Mouse (Mus musculus): ENCODE measurements around the gene Cdr2. TPM values are rescaled to one million over a fixed set of nuclear protein-coding genes. Genes with fewer than 3 reads are reported as not detected.
"Not testable (repeated sequence)": the region's sequence is repeated elsewhere in the genome, so short reads cannot be mapped to it uniquely, and the experiment has no call there.

Cdr2 gene
- polyA plus RNA-seq, 1 experiment = 10.9 TPM

DNA sequence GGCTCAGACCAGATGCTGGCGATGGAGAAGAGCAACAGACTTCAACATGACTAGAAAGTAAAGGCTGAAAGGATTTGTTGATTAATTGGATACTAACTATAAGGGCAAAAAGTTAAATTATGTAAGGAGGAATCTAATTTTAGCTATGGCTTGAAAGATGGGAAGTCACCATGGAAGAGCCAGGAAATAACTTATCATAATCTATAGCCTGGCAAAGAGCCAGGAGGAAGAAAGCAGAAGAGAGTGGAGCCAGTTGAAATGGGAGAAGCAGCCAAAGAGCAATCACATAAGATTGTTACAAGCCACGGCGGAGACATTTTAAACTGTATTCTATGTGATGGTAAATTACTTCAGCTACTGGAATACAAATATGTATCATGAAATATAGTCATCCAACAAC, 8.1 kb downstream of the Cdr2 start:
- DNase-seq (ENCODE audit: extremely low spot score in 1 of 2, low spot score in 1 of 2) = no peak

GRCm38 (mm10) chr7:120972471-120972870, 9.6 kb downstream of the Cdr2 start:
- not testable (repeated sequence) for DNase-seq (ENCODE audit: extremely low spot score in 1 of 2, low spot score in 1 of 2)

- no peak for DNase-seq (ENCODE audit: extremely low spot score in 1 of 2, low spot score in 1 of 2)
Observed at GRCm38 (mm10) chr7:120970112-120970511, 12.0 kb downstream of the Cdr2 start.

GRCm38 (mm10) chr7:120969221-120969620, 12.9 kb downstream of the Cdr2 start:
- no peak for DNase-seq (ENCODE audit: extremely low spot score in 1 of 2, low spot score in 1 of 2)

- no peak for DNase-seq (ENCODE audit: extremely low spot score in 1 of 2, low spot score in 1 of 2)
Observed at GRCm38 (mm10) chr7:120963126-120963525, 19.0 kb downstream of the Cdr2 start.

- no peak for DNase-seq (ENCODE audit: extremely low spot score in 1 of 2, low spot score in 1 of 2)
Observed at GRCm38 (mm10) chr7:120961893-120962292, 20.2 kb downstream of the Cdr2 start.

GRCm38 (mm10) chr7:120960601-120961000, 21.5 kb downstream of the Cdr2 start:
- no peak for DNase-seq (ENCODE audit: extremely low spot score in 1 of 2, low spot score in 1 of 2)

DNA sequence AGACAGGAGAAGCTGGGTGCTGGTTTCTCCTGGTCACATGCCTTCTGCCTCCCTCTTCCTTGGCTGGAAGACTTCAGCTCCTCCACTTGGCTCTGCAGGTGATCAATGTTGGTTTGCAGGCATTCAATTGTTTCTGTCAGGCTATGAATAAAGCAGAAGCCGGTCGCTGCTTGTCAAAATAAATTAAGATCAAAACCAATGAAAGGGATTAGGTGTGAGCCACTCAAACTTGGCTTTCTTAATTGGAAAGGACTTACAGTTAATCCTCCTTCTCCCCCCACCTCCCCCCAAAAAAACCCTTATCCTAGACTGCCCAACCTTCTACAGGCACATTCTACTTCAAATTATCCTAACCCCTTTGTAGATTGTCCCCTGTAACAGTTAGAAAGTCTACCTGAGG, 22.0 kb downstream of the Cdr2 start:
- no peak for DNase-seq (ENCODE audit: extremely low spot score in 1 of 2, low spot score in 1 of 2)

GRCm38 (mm10) chr7:120953591-120953990, 28.5 kb downstream of the Cdr2 start:
- not testable (repeated sequence) for DNase-seq (ENCODE audit: extremely low spot score in 1 of 2, low spot score in 1 of 2)

DNA sequence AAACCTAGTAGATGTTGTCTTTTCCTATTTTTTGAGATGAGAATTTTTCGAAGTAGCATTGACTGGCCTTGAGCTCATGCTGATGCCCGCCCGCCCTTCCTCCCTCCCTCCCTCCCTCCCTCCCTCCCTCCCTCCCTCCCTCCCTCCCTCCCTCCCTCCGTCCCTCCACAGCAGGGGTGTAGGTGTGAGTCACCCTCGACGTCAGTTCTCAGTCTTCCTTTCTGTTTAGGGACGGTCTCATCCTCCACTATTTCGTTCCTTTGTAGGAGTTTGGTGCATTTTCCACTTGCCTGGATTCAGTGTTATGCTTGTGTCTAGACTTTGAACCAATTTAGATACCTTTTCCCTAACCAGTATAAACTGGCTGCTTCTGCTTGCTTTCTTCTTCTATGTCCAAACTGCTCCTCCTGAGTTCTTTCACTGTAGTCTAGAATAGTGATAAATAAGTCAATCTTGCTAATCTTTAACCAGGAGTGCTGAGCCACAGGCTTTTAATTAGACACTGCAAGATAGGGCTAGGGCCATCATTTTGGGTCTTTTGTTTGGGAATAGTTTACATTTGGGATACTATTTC, 38.1 kb downstream of the Cdr2 start:
- DNase-seq (ENCODE audit: extremely low spot score in 1 of 2, low spot score in 1 of 2) = no peak

- no peak for DNase-seq (ENCODE audit: extremely low spot score in 1 of 2, low spot score in 1 of 2)
Observed at GRCm38 (mm10) chr7:120942506-120942905, 39.6 kb downstream of the Cdr2 start.

DNA sequence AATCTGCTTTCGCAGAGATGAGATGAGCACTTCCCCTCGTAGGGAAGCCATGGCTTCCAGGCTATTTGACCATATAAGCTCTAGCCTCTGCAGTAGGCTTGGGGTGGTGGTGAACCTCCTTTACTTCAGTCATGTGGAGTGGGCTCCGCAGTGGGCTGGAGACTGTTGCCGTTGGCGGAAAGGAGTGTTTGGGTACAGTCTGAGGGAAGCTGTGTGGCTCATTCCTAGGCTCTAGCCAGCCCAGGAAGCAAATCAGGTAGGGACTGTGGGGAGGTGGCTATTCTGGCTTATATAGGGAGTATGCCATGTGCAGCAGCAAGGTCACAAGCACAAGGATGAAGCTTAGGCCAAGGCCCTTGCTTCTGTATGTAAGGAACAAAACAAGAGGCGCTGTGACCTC, 40.9 kb downstream of the Cdr2 start:
- DNase-seq (ENCODE audit: extremely low spot score in 1 of 2, low spot score in 1 of 2) = no peak

- peak in 1 of 2 experiments; percentile 26 for DNase-seq (ENCODE audit: extremely low spot score in 1 of 2, low spot score in 1 of 2)
Observed at GRCm38 (mm10) chr7:120940343-120940742, 41.8 kb downstream of the Cdr2 start.

DNA sequence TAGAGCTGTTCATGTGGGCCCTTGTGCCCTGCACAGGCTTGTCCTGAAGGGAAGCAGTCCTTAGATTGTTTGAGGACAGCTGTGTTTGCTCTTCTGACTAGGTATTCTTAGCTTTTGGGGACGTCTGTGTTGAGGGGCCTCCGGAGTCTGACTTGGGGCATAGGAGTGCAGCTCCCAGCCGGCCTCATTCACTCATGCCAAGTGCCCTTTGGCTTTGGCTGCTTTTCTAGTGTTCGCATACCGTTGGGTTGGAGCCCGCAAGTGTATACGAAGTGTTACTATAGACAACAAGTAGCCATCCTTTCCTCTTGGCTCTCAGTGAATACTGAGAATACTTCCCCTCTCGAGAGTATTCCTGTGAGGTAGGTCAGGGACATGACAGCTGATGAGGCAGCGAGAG, 43.9 kb downstream of the Cdr2 start:
- DNase-seq (ENCODE audit: extremely low spot score in 1 of 2, low spot score in 1 of 2) = no peak

- peak in 1 of 2 experiments; percentile 59 for DNase-seq (ENCODE audit: extremely low spot score in 1 of 2, low spot score in 1 of 2)
Observed at GRCm38 (mm10) chr7:120936522-120936921, 45.6 kb downstream of the Cdr2 start.

DNA sequence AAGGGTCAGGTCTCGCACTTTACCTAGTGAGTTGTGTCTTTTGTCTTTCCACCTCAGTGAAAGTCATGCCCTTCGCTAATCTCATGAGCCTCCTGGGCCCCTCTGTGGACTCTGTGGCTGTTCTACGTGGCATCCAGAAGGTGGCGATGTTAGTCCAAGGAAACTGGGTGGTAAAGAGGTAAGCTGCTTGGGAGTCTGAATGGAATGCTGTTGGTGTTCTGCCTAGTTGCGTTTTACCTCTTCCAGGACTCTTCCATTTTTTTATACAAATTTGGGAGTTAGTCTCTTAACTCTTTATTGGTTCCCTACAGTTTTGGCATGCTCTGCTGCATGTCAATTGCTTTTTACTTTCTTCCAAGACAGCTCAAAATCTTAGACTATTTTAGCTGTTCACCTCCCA, 47.4 kb downstream of the Cdr2 start:
- peak in 1 of 2 experiments; percentile 80 for DNase-seq (ENCODE audit: extremely low spot score in 1 of 2, low spot score in 1 of 2)

GRCm38 (mm10) chr7:120933680-120934195, 48.4 kb downstream of the Cdr2 start:
- DNase-seq (ENCODE audit: extremely low spot score in 1 of 2, low spot score in 1 of 2) = no peak

- no peak for DNase-seq (ENCODE audit: extremely low spot score in 1 of 2, low spot score in 1 of 2)
Observed at GRCm38 (mm10) chr7:120933110-120933509, 49.0 kb downstream of the Cdr2 start.

DNA sequence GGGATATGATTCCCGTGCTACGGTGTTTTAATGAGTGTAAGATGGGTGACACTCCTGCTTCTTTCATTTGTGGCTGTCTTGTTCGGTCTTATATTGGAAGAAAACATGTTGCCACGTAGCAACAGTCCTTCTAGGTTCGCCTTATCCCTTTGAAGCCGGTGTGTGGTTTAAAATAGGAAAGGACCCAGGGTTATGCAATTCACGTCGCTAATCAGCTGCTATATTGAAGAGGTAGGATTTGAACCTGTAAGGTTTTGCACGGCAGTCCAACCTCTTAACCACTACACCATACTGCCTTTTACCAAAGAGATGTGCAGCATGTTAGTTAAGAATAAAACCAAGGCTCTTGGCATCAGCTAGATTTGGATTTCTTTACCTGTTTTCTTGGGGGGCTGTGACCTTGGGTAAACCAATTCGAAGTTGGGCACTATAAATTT, 63.6 kb downstream of the Cdr2 start:
- DNase-seq (ENCODE audit: extremely low spot score in 1 of 2, low spot score in 1 of 2) = peak; percentile 45 to 89

- DNase-seq (ENCODE audit: extremely low spot score in 1 of 2, low spot score in 1 of 2) = peak; percentile 98 to 100
Observed at GRCm38 (mm10) chr7:120917592-120918461, 64.3 kb downstream of the Cdr2 start, which contains the start of gene Polr3e. Gene Polr3e (plus strand): TSS chr7:120917744.

DNA sequence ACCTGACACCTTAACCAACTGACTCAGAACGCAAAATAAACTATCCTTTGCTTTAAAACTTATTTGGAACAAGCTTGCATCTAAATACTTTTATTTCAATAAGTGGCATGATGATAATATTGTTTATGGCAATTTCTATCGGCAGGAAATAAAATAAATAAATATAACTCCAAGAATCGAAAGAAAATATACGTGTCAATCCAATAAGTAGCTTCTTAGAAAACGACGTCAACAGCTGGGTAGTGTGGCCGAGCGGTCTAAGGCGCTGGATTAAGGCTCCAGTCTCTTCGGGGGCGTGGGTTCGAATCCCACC, 64.9 kb downstream of the Cdr2 start:
- no peak for DNase-seq (ENCODE audit: extremely low spot score in 1 of 2, low spot score in 1 of 2)
